Mouse (Mus musculus): ENCODE measurements at regions not wholly inside any gene's neighbourhood (a gene's known extent, or its start where the extent isn't known, plus 50 kb on each side); places are given as distances from the start of the nearest gene placed in this dataset.

- WGBS: 61% methylated on average over 10 of the region's 10 CpGs
- TF ChIP-seq CTCF (IDR thresholded peaks at IDR 0.05; ENCODE audit: low read depth): no peak
These were observed 220.0 kb upstream of the Gm9767 start for GRCm38 (mm10) chr10:25857954-25858616.

GRCm38 (mm10) chr10:25844348-25844747, 233.7 kb upstream of the Gm9767 start:
- TF ChIP-seq CTCF (IDR thresholded peaks at IDR 0.05; ENCODE audit: low read depth): no peak
- Histone ChIP-seq H3K4me3 (ENCODE audit: low read depth, low read length) (no peak overlapping the region), H3K27me3 (replicated peaks; ENCODE audit: control insufficient read depth, insufficient read depth, low read length) (no peaks in the 10 kb centered on the region), H3K4me2 (replicated peaks; ENCODE audit: low read depth) (no peak overlapping the region), H3K36me3 (ENCODE audit: control insufficient read depth, insufficient read depth) (no peaks in the 10 kb centered on the region), H3K9ac (ENCODE audit: low read depth, low read length) (no peak overlapping the region), H3K4me1 (replicated peaks; ENCODE audit: control insufficient read depth, insufficient read depth, low read length) (no peaks in the 10 kb centered on the region), H3K27ac (ENCODE audit: low read depth, low read length) (no peak overlapping the region), H3K9me3 (ENCODE audit: control insufficient read depth) (no peaks in the 10 kb centered on the region)
- no peak for ATAC-seq

More at GRCm38 (mm10) chr10:25857954-25858616, 220.0 kb upstream of the Gm9767 start:
- H3K36me3 ChIP-seq (ENCODE audit: control insufficient read depth, insufficient read depth): no peaks in the 10 kb centered on the region
- no peaks in the 10 kb centered on the region for H3K4me1 ChIP-seq (replicated peaks; ENCODE audit: control insufficient read depth, insufficient read depth, low read length)
- ATAC-seq: no peak
- no peak overlapping the region for H3K27ac ChIP-seq (ENCODE audit: low read depth, low read length)
- H3K9me3 ChIP-seq (ENCODE audit: control insufficient read depth): no peaks in the 10 kb centered on the region
- no peak overlapping the region for H3K9ac ChIP-seq (ENCODE audit: low read depth, low read length)
- no peak overlapping the region for H3K4me2 ChIP-seq (replicated peaks; ENCODE audit: low read depth)
- no peaks in the 10 kb centered on the region for H3K27me3 ChIP-seq (replicated peaks; ENCODE audit: control insufficient read depth, insufficient read depth, low read length)
- no peak overlapping the region for H3K4me3 ChIP-seq (ENCODE audit: low read depth, low read length)

- H3K4me1 ChIP-seq (replicated peaks; ENCODE audit: control insufficient read depth, insufficient read depth, low read length): no peaks in the 10 kb centered on the region
- H3K9ac ChIP-seq (ENCODE audit: low read depth, low read length): no peak overlapping the region
- no peak for ATAC-seq
- 75% methylated on average over 2 of the region's 2 CpGs for WGBS
- no peaks in the 10 kb centered on the region for H3K36me3 ChIP-seq (ENCODE audit: control insufficient read depth, insufficient read depth)
- TF ChIP-seq CTCF (IDR thresholded peaks at IDR 0.05; ENCODE audit: low read depth): no peak
- H3K9me3 ChIP-seq (ENCODE audit: control insufficient read depth): no peaks in the 10 kb centered on the region
- no peaks in the 10 kb centered on the region for H3K27me3 ChIP-seq (replicated peaks; ENCODE audit: control insufficient read depth, insufficient read depth, low read length)
- H3K4me2 ChIP-seq (replicated peaks; ENCODE audit: low read depth): no peak overlapping the region
- H3K27ac ChIP-seq (ENCODE audit: low read depth, low read length): no peak overlapping the region
- no peak overlapping the region for H3K4me3 ChIP-seq (ENCODE audit: low read depth, low read length)
These were observed 248.8 kb upstream of the Gm9767 start for GRCm38 (mm10) chr10:25829275-25829674.

GRCm38 (mm10) chr10:25804223-25804622, 268.2 kb upstream of the Smlr1 start:
- H3K4me2 ChIP-seq (replicated peaks; ENCODE audit: low read depth): no peak overlapping the region
- 66% methylated on average over 3 of the region's 3 CpGs for WGBS
- no peak for ATAC-seq
- no peak overlapping the region for H3K4me3 ChIP-seq (ENCODE audit: low read depth, low read length)
- H3K36me3 ChIP-seq (ENCODE audit: control insufficient read depth, insufficient read depth): no peaks in the 10 kb centered on the region
- H3K27me3 ChIP-seq (replicated peaks; ENCODE audit: control insufficient read depth, insufficient read depth, low read length): no peaks in the 10 kb centered on the region
- no peaks in the 10 kb centered on the region for H3K9me3 ChIP-seq (ENCODE audit: control insufficient read depth)
- no peak overlapping the region for H3K9ac ChIP-seq (ENCODE audit: low read depth, low read length)
- no peaks in the 10 kb centered on the region for H3K4me1 ChIP-seq (replicated peaks; ENCODE audit: control insufficient read depth, insufficient read depth, low read length)
- TF ChIP-seq CTCF (IDR thresholded peaks at IDR 0.05; ENCODE audit: low read depth): no peak
- no peak overlapping the region for H3K27ac ChIP-seq (ENCODE audit: low read depth, low read length)

- H3K9ac ChIP-seq (ENCODE audit: low read depth, low read length): no peak overlapping the region
- H3K27me3 ChIP-seq (replicated peaks; ENCODE audit: control insufficient read depth, insufficient read depth, low read length): no peaks in the 10 kb centered on the region
- no peak for TF ChIP-seq CTCF (IDR thresholded peaks at IDR 0.05; ENCODE audit: low read depth)
- H3K9me3 ChIP-seq (ENCODE audit: control insufficient read depth): no peaks in the 10 kb centered on the region
- H3K4me2 ChIP-seq (replicated peaks; ENCODE audit: low read depth): no peak overlapping the region
- no peak overlapping the region for H3K27ac ChIP-seq (ENCODE audit: low read depth, low read length)
- no peak overlapping the region for H3K4me3 ChIP-seq (ENCODE audit: low read depth, low read length)
- 61% methylated on average over 2 of the region's 2 CpGs for WGBS
- ATAC-seq: no peak
- H3K4me1 ChIP-seq (replicated peaks; ENCODE audit: control insufficient read depth, insufficient read depth, low read length): no peaks in the 10 kb centered on the region
- H3K36me3 ChIP-seq (ENCODE audit: control insufficient read depth, insufficient read depth): no peaks in the 10 kb centered on the region
These were observed 265.4 kb upstream of the Smlr1 start for GRCm38 (mm10) chr10:25801499-25801898.

- Histone ChIP-seq H3K9me3 (ENCODE audit: control insufficient read depth) (no peaks in the 10 kb centered on the region), H3K4me1 (replicated peaks; ENCODE audit: control insufficient read depth, insufficient read depth, low read length) (no peaks in the 10 kb centered on the region), H3K36me3 (ENCODE audit: control insufficient read depth, insufficient read depth) (no peaks in the 10 kb centered on the region), H3K9ac (ENCODE audit: low read depth, low read length) (no peak overlapping the region), H3K4me2 (replicated peaks; ENCODE audit: low read depth) (no peak overlapping the region), H3K27me3 (replicated peaks; ENCODE audit: control insufficient read depth, insufficient read depth, low read length) (no peaks in the 10 kb centered on the region), H3K4me3 (ENCODE audit: low read depth, low read length) (no peak overlapping the region), H3K27ac (ENCODE audit: low read depth, low read length) (no peak overlapping the region)
- TF ChIP-seq CTCF (IDR thresholded peaks at IDR 0.05; ENCODE audit: low read depth): no peak
- WGBS: 99% methylated on average over 2 of the region's 2 CpGs
- no peak for ATAC-seq
These were observed 262.8 kb upstream of the Smlr1 start for GRCm38 (mm10) chr10:25798881-25799280.
